Mouse (Mus musculus) C2C12 (cell line): Measurements from ENCODE around the gene Ikzf5. TPM values are rescaled to one million over a fixed set of nuclear protein-coding genes. Genes with fewer than 3 reads are reported as not detected.

ENCODE experiments used
- H3K27me3 ChIP-seq: one replicate; pipeline ENCODE4 v1.6.1; 2011; ENCODE audit not compliant: control insufficient read depth, insufficient read depth, insufficient read length
- H3K36me3 ChIP-seq: one replicate; pipeline ENCODE4 v1.6.1; 2011; ENCODE audit not compliant: control insufficient read depth, insufficient read depth
- H3K4me3 ChIP-seq: one replicate; pipeline ENCODE4 v1.5.1; 2011; ENCODE audit warnings: mild to moderate bottlenecking, control low read depth; ENCODE audit not compliant: poor library complexity, insufficient read depth, severe bottlenecking
- H3K79me2 ChIP-seq: one replicate; pipeline ENCODE4 v1.6.1; 2011; ENCODE audit not compliant: control insufficient read depth, insufficient read depth
- H3K79me3 ChIP-seq: one replicate; pipeline ENCODE4 v1.6.1; 2011; ENCODE audit warnings: low read depth, control low read depth
- H3ac ChIP-seq: one replicate; pipeline ENCODE3; 2011; ENCODE audit warnings: low read depth; ENCODE audit not compliant: control insufficient read depth, insufficient read length
- CEBPB ChIP-seq: IDR thresholded peaks from one replicate; pipeline ENCODE4 v1.6.1; 2011; ENCODE audit warnings: low read depth, mild to moderate bottlenecking, control low read depth, moderate library complexity
- CTCF ChIP-seq: IDR thresholded peaks from one replicate; pipeline ENCODE4 v1.5.1; 2011; ENCODE audit not compliant: control insufficient read depth, insufficient read depth, insufficient read length
- FOSL1 ChIP-seq: IDR thresholded peaks from one replicate; pipeline ENCODE4 v1.8.0; 2011; ENCODE audit warnings: mild to moderate bottlenecking, low read length; ENCODE audit not compliant: poor library complexity, insufficient read depth, severe bottlenecking
- MAX ChIP-seq: IDR thresholded peaks from one replicate; pipeline ENCODE4 v1.6.1; 2011; ENCODE audit warnings: mild to moderate bottlenecking, control low read depth
- MYOD1 ChIP-seq: IDR thresholded peaks from one replicate; pipeline ENCODE4 v1.6.1; 2011; ENCODE audit warnings: low read depth; ENCODE audit not compliant: control insufficient read depth, insufficient read length
- MYOG ChIP-seq: IDR thresholded peaks from one replicate; pipeline ENCODE4 v1.6.1; 2011; ENCODE audit not compliant: control insufficient read depth, insufficient read length; ENCODE audit errors: extremely low read depth
- USF1 ChIP-seq: IDR thresholded peaks from one replicate; pipeline ENCODE4 v1.6.1; 2011; ENCODE audit warnings: low read depth, mild to moderate bottlenecking, control low read depth, moderate library complexity
- long read RNA-seq, 2 experiments: library from polyadenylated mRNA; unstranded; transcript quantifications; one replicate each; pipeline ENCODE4 v2.0.0; 2019 to 2020
- polyA plus RNA-seq: library from polyadenylated mRNA; unstranded; fragments of >200 nt; fragmentation: generic; extraction: Trizol; gene quantifications from one replicate; pipeline ENCODE4 v1.2.1, GENCODE M21; 2012; ENCODE audit warnings: missing spikeins

The Ikzf5 gene
- 4.2 TPM for polyA plus RNA-seq
- long read RNA-seq, experiment 1, full-length matches to known transcripts = 4 of 6 reads
- long read RNA-seq, experiment 1, partial matches to known transcripts = 0 of 6 reads
- long read RNA-seq, experiment 1, other reads (novel, unspliced or antisense) = 2 of 6 reads
- long read RNA-seq, experiment 2, full-length matches to known transcripts = 28 of 41 reads
- long read RNA-seq, experiment 2, partial matches to known transcripts = 0 of 41 reads
- long read RNA-seq, experiment 2, other reads (novel, unspliced or antisense) = 13 of 41 reads

DNA sequence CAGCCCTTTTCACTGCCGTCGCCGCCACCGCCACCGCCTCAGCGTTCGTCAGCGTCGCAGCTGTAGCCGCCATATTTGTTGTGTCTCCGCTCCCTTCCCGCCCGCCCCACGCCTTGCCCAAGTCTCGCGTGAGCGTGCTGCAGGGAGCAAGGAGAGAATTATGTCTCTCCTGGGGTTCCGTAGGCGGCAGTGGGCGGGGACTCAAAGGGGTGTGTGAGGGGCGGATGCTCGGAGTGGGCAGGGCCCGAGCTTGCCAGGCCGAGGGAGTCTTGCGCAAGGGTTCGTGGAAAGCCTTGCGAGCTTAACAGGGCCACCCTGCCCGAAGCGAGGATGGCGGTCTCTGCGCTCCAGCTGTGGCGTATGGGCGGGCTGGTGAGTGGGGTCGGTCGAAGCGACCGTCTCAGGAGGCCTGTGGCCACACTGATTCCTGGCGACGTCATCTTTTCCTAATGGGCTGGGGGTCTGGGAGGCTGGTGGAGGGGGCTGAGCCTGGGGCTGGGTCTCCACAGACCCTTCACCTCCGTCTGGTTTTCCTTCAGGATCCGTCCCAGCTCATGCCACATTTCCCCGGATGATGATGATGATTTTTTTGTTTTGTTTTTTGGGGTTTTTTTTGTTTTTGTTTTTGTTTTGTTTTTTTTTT lies at the start of gene Ikzf5, which contains the start of gene Acadsb:
Gene Ikzf5, minus strand, starts transcription at position 106 of the 643 bp plus-strand sequence.
Gene Acadsb, plus strand, starts transcription at position 186 of the 643 bp plus-strand sequence.
- H3K79me3 ChIP-seq = peaks cover 26% of the 10 kb centered on the region
- H3K79me2 ChIP-seq = peaks cover 35% of the 10 kb centered on the region
- H3K36me3 ChIP-seq = no peaks in the 10 kb centered on the region
- TF ChIP-seq CTCF = no peak
- peak; percentile 98 for TF ChIP-seq CEBPB
- peak; percentile 36 for TF ChIP-seq MAX
- TF ChIP-seq FOSL1 = no peak
- TF ChIP-seq MYOD1 = no peak
- no peak for TF ChIP-seq MYOG
- TF ChIP-seq USF1 = no peak
- H3K27me3 ChIP-seq = no peaks in the 10 kb centered on the region
- H3ac ChIP-seq = peak within 1 kb of the TSS; percentile 72
- peak within 1 kb of the TSS; percentile 85 for H3K4me3 ChIP-seq

DNA sequence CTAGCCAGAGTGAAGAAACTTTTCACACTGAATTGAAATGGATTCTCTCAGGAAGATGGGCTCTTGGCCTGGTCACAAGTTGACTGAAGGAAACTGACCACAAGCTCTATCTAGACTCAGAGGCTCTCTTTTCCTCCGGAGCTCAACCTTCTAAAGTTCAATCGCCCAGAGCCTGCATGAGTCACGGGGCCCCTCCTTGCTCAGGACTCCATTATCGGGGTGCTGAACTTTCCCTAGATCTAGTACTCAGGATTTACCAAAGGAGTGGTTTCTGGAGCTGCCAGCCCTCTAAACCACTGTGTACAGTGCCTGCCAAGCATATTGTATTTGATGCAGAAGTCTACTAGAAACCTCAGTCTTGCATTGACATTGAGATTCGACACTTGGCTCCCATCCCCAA lies 46.4 kb upstream of the Ikzf5 start:
- no peak overlapping the region for H3K4me3 ChIP-seq
- no peaks in the 10 kb centered on the region for H3K36me3 ChIP-seq
- no peaks in the 10 kb centered on the region for H3K79me2 ChIP-seq
- no peaks in the 10 kb centered on the region for H3K27me3 ChIP-seq
- TF ChIP-seq CTCF (no peak), USF1 (no peak), MAX (no peak), CEBPB (no peak), MYOG (no peak), FOSL1 (no peak), MYOD1 (no peak)
- no peaks in the 10 kb centered on the region for H3K79me3 ChIP-seq
- H3ac ChIP-seq = no peak overlapping the region

GRCm38 (mm10) chr7:131437051-131437450 lies 26.7 kb upstream of the Ikzf5 start:
- no peaks in the 10 kb centered on the region for H3K79me2 ChIP-seq
- no peaks in the 10 kb centered on the region for H3K79me3 ChIP-seq
- no peak overlapping the region for H3K4me3 ChIP-seq
- H3K27me3 ChIP-seq = no peaks in the 10 kb centered on the region
- H3K36me3 ChIP-seq = no peaks in the 10 kb centered on the region
- no peak for TF ChIP-seq CEBPB
- no peak for TF ChIP-seq MAX
- TF ChIP-seq CTCF = no peak
- TF ChIP-seq FOSL1 = no peak
- TF ChIP-seq USF1 = no peak
- TF ChIP-seq MYOD1 = no peak
- TF ChIP-seq MYOG = no peak
- no peak overlapping the region for H3ac ChIP-seq

- Histone ChIP-seq H3K36me3 (no peaks in the 10 kb centered on the region), H3K79me2 (no peaks in the 10 kb centered on the region), H3ac (no peak overlapping the region), H3K27me3 (no peaks in the 10 kb centered on the region), H3K79me3 (no peaks in the 10 kb centered on the region), H3K4me3 (no peak overlapping the region)
- no peak for TF ChIP-seq MYOG
- TF ChIP-seq USF1 = no peak
- no peak for TF ChIP-seq MAX
- no peak for TF ChIP-seq CEBPB
- TF ChIP-seq CTCF = no peak
- no peak for TF ChIP-seq MYOD1
- no peak for TF ChIP-seq FOSL1
These were observed 24.0 kb upstream of the Ikzf5 start for GRCm38 (mm10) chr7:131434276-131434675.

DNA sequence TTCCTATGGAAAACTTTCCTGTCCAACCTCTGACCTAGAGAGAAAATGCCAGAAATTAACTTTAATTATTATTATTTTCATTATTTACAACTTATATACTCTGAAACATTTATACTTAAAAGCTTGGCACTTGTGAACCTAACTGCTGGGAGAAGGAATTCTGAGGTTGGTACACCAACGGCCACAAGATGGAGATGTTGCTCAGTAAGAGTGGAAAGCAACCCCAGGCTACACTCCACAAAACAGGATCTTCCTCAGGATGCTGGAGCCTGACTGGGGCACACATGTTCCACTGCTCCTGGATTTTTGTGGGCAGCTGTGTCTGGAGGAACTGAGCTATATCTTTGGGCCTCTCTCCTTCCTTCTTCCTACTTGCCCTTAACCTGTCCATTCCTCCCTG lies 21.9 kb upstream of the Ikzf5 start:
- H3K4me3 ChIP-seq = no peak overlapping the region
- TF ChIP-seq FOSL1 (no peak), CTCF (no peak)
- H3ac ChIP-seq = no peak overlapping the region
- H3K27me3 ChIP-seq = no peaks in the 10 kb centered on the region
- H3K79me2 ChIP-seq = no peaks in the 10 kb centered on the region
- H3K79me3 ChIP-seq = no peaks in the 10 kb centered on the region
- no peaks in the 10 kb centered on the region for H3K36me3 ChIP-seq
